Mouse (Mus musculus): Measurements from ENCODE around the gene Sgpl1.

DNA sequence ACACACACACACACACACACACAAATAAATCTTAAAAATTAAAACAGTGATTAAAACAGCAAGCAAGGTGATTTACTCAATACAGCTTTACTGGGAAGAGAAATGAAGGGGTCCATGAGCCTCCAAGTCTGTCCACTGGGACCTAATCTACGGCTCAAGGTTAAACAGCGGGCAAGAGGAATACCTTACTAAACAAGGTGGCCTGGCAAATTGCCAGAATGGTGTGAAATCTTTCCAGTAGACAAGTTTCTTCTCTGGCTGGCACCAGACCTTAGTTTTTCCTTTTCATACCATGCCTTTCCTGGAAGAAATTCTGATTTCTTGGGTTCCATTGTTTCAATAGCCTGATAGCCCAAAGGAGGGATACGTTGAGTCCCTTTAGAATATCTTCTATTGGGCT is 59.0 kb downstream of the Sgpl1 start:
- TF ChIP-seq POLR2A (IDR thresholded peaks at IDR 0.05; ENCODE audit: insufficient read depth, low read depth, low read length) (no peak), CTCF (IDR thresholded peaks at IDR 0.05) (no peak)
